In the genomic region with DNA sequence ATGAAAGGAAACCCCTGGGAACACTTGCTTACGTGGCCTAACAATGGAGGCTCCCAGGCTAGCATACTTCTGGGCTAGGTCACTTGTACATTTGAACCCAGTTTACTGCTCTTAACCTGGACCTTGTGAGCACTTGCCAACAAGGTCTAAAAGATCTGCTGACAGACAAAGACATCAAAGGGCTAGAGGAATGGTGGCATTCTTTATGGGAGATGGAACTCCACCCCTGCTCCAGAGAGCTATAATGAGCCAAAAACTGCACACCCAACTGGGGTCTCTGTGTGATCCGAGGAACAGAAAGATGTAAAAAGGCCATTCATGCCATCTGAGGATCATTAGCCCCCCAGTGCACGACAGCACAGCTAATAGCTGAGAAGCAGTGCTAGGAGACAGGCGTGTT, we compare ENCODE assay signal across 21 mouse cellular contexts. TPM values are rescaled to one million over a fixed set of nuclear protein-coding genes. Genes with fewer than 3 reads are reported as not detected.
DNase-seq lines count a peak whose midpoint lies in the region; ATAC-seq lines count a peak whose summit lies in the region.
"Had no signal": no experiment of that assay in that cellular context is flagged by ENCODE, and none has a peak within 500 bp of the region (broad histone marks: within the 10 kb centered on the region; RNA-seq: fewer than 3 reads in every experiment).

No protein-coding gene starts in this region.

- no peak overlapping the region for H3K9ac ChIP-seq in forebrain, embryonic 15.5 days (replicated peaks)
- H3K9ac ChIP-seq in limb, embryonic 11.5 days (ENCODE audit: low read length) = peak overlapping the region; percentile 22; the same call in 1 of the 2 replicates
- no peak overlapping the region for H3K9ac ChIP-seq in heart, embryonic 11.5 days (ENCODE audit: low read depth, low read length)
- H3K9ac ChIP-seq: limb, embryonic 13.5 days; liver, embryonic 15.5 days had no signal

- peaks cover 5% of the 10 kb centered on the region for H3K27me3 ChIP-seq in forebrain, embryonic 10.5 days (ENCODE audit: poor library complexity, severe bottlenecking)
- no peaks in the 10 kb centered on the region for H3K27me3 ChIP-seq in forebrain, embryonic 15.5 days
- no peaks in the 10 kb centered on the region for H3K27me3 ChIP-seq in limb, embryonic 11.5 days (ENCODE audit: control insufficient read depth, insufficient read depth, low read length)
- H3K27me3 ChIP-seq in limb, embryonic 10.5 days (ENCODE audit: low read depth, poor library complexity, severe bottlenecking) = peaks cover 2% of the 10 kb centered on the region; the same call in 1 of the 2 replicates
- no peaks in the 10 kb centered on the region for H3K27me3 ChIP-seq in heart, embryonic 11.5 days (ENCODE audit: control insufficient read depth, insufficient read depth, low read length)
- H3K27me3 ChIP-seq: liver, embryonic 15.5 days had no signal

- no peaks in the 10 kb centered on the region for H3K9me3 ChIP-seq in forebrain, embryonic 10.5 days
- H3K9me3 ChIP-seq in forebrain, embryonic 15.5 days = no peaks in the 10 kb centered on the region
- no peaks in the 10 kb centered on the region; the same call in 1 of the 2 replicates for H3K9me3 ChIP-seq in limb, embryonic 11.5 days (ENCODE audit: control insufficient read depth, low read length)
- H3K9me3 ChIP-seq in limb, embryonic 10.5 days (replicated peaks) = no peaks in the 10 kb centered on the region
- H3K9me3 ChIP-seq in heart, embryonic 11.5 days (replicated peaks; ENCODE audit: control insufficient read depth, low read length) = no peaks in the 10 kb centered on the region; the same call in 1 of the 2 replicates
- H3K9me3 ChIP-seq: limb, embryonic 13.5 days; liver, embryonic 15.5 days had no signal

- no peak for ATAC-seq in forebrain, embryonic 15.5 days (replicated peaks)
- ATAC-seq in limb, embryonic 11.5 days (ENCODE audit: insufficient number of reproducible peaks, low FRiP score, low TSS enrichment, low read depth) = no peak
- no peak for ATAC-seq in heart, embryonic 11.5 days (replicated peaks; ENCODE audit: insufficient number of reproducible peaks, low FRiP score, low TSS enrichment)
- ATAC-seq: CD4-positive, CD25-positive, alpha-beta regulatory T cell, adult 4 months; midbrain, embryonic 16.5 days had no signal

- H3K4me2 ChIP-seq in forebrain, embryonic 15.5 days (replicated peaks) = no peak overlapping the region
- no peak overlapping the region for H3K4me2 ChIP-seq in limb, embryonic 11.5 days (ENCODE audit: low read depth, severe bottlenecking)
- H3K4me2 ChIP-seq in heart, embryonic 11.5 days = no peak overlapping the region
- H3K4me2 ChIP-seq: limb, embryonic 13.5 days; liver, embryonic 15.5 days had no signal

- H3K4me3 ChIP-seq in forebrain, embryonic 10.5 days = no peak overlapping the region
- no peak overlapping the region for H3K4me3 ChIP-seq in forebrain, embryonic 15.5 days
- no peak overlapping the region for H3K4me3 ChIP-seq in limb, embryonic 11.5 days (ENCODE audit: low read depth, low read length)
- H3K4me3 ChIP-seq in limb, embryonic 10.5 days = no peak overlapping the region
- H3K4me3 ChIP-seq in heart, embryonic 11.5 days (ENCODE audit: low read depth, low read length) = no peak overlapping the region
- H3K4me3 ChIP-seq: limb, embryonic 13.5 days; liver, embryonic 15.5 days had no signal

- H3K27ac ChIP-seq in forebrain, embryonic 10.5 days = peak overlapping the region; percentile 67
- H3K27ac ChIP-seq in forebrain, embryonic 15.5 days (replicated peaks) = no peak overlapping the region
- H3K27ac ChIP-seq in limb, embryonic 11.5 days (replicated peaks; ENCODE audit: low read depth, low read length) = no peak overlapping the region
- no peak overlapping the region for H3K27ac ChIP-seq in limb, embryonic 10.5 days
- no peak overlapping the region for H3K27ac ChIP-seq in heart, embryonic 11.5 days (ENCODE audit: low read depth, low read length)
- H3K27ac ChIP-seq: limb, embryonic 13.5 days; liver, embryonic 15.5 days; macrophage had no signal

- WGBS in forebrain, embryonic 10.5 days = 37% methylated on average over 4 of the region's 4 CpGs
- WGBS in forebrain, embryonic 15.5 days = 3% methylated on average over 4 of the region's 4 CpGs
- WGBS in limb, embryonic 11.5 days = 19% methylated on average over 4 of the region's 4 CpGs
- WGBS in limb, embryonic 10.5 days = 39% methylated on average over 4 of the region's 4 CpGs
- 78% methylated on average over 4 of the region's 4 CpGs for WGBS in heart, embryonic 11.5 days (ENCODE audit: insufficient replicate concordance)

- DNase-seq in forebrain, embryonic 10.5 days (ENCODE audit: extremely low spot score, low spot score) = no peak
- DNase-seq in limb, embryonic 11.5 days (ENCODE audit: low spot score) = no peak
- DNase-seq in limb, embryonic 10.5 days (ENCODE audit: low spot score) = no peak
- peak; percentile 33 for DNase-seq in ES-CJ7 (ENCODE audit: low read depth, low spot score)
- peak; percentile 46 for DNase-seq in forelimb bud, embryonic 11.5 days (ENCODE audit: low read depth, low spot score)
- DNase-seq: adrenal gland, postnatal 25 days; cerebellum, adult 18-20 months; gastrocnemius, postnatal 10 days; heart, adult 18-20 months; heart, postnatal 36 days; kidney, adult 9 months; kidney, postnatal 36 days; layer of hippocampus, adult 9-11 months; thymus, postnatal 14 days had no signal

- H3K4me1 ChIP-seq in forebrain, embryonic 10.5 days = peaks cover 44% of the 10 kb centered on the region
- peaks cover 39% of the 10 kb centered on the region for H3K4me1 ChIP-seq in forebrain, embryonic 15.5 days
- peaks cover 25% of the 10 kb centered on the region for H3K4me1 ChIP-seq in limb, embryonic 11.5 days (ENCODE audit: control insufficient read depth, insufficient read depth, low read length)
- H3K4me1 ChIP-seq in limb, embryonic 10.5 days = peaks cover 38% of the 10 kb centered on the region
- H3K4me1 ChIP-seq in heart, embryonic 11.5 days (ENCODE audit: control insufficient read depth, insufficient read depth, low read length) = peaks cover 12% of the 10 kb centered on the region

- no peaks in the 10 kb centered on the region; the same call in 1 of the 2 replicates for H3K36me3 ChIP-seq in forebrain, embryonic 10.5 days (replicated peaks)
- H3K36me3 ChIP-seq in forebrain, embryonic 15.5 days = no peaks in the 10 kb centered on the region
- H3K36me3 ChIP-seq in limb, embryonic 11.5 days (ENCODE audit: control insufficient read depth, insufficient read depth, low read length) = no peaks in the 10 kb centered on the region
- H3K36me3 ChIP-seq in limb, embryonic 10.5 days = peaks cover 12% of the 10 kb centered on the region
- H3K36me3 ChIP-seq in heart, embryonic 11.5 days (ENCODE audit: control insufficient read depth, insufficient read depth, low read length) = no peaks in the 10 kb centered on the region
- H3K36me3 ChIP-seq: limb, embryonic 13.5 days; liver, embryonic 15.5 days had no signal

RNA-seq across cellular contexts. Expression of a gene that starts 6.6 kb away (rescaled TPM):
- 19.1 and 22.7 TPM in 2 replicates for polyA plus RNA-seq in forebrain, embryonic 10.5 days (2016; fragmentation: Nextera tagmentation; extraction: Ambion mirVana)
- 8.9 and 10.4 TPM in 2 replicates for polyA plus RNA-seq in forebrain, embryonic 15.5 days (2015; fragmentation: Nextera tagmentation; extraction: Ambion mirVana)
- polyA plus RNA-seq in limb, embryonic 11.5 days (2014; fragmentation: Nextera tagmentation; extraction: Ambion mirVana) = 10.9 and 11.3 TPM in 2 replicates
- polyA plus RNA-seq in limb, embryonic 10.5 days (2016; fragmentation: Nextera tagmentation; extraction: Ambion mirVana) = 21.2 and 24.2 TPM in 2 replicates
- 12.9 and 15.0 TPM in 2 replicates for polyA plus RNA-seq in heart, embryonic 11.5 days (2014; fragmentation: Nextera tagmentation; extraction: Ambion mirVana)
- polyA plus RNA-seq: CD4-positive, CD25-positive, alpha-beta regulatory T cell, adult 4 months had no signal

RNA-seq across cellular contexts. Expression of a gene that starts 56.8 kb away (rescaled TPM):
- 35.7 and 37.5 TPM in 2 replicates for polyA plus RNA-seq in forebrain, embryonic 10.5 days (2016; fragmentation: Nextera tagmentation; extraction: Ambion mirVana)
- 31.5 and 34.0 TPM in 2 replicates for polyA plus RNA-seq in forebrain, embryonic 15.5 days (2015; fragmentation: Nextera tagmentation; extraction: Ambion mirVana)
- polyA plus RNA-seq in limb, embryonic 11.5 days (2014; fragmentation: Nextera tagmentation; extraction: Ambion mirVana) = 2.2 and 2.6 TPM in 2 replicates
- 2.0 and 3.4 TPM in 2 replicates for polyA plus RNA-seq in limb, embryonic 10.5 days (2016; fragmentation: Nextera tagmentation; extraction: Ambion mirVana)
- 2.6 and 2.9 TPM in 2 replicates for polyA plus RNA-seq in heart, embryonic 11.5 days (2014; fragmentation: Nextera tagmentation; extraction: Ambion mirVana)
- polyA plus RNA-seq: CD4-positive, CD25-positive, alpha-beta regulatory T cell, adult 4 months; macrophage had no signal

Comparison
In these comparisons a context has a peak if more than half of its experiments do, and no peak if none do; other contexts are left out.
1. DNase-seq: peak in ES-CJ7 (single experiment) and forelimb bud, embryonic 11.5 days (single experiment); none in forebrain, embryonic 10.5 days (single experiment), limb, embryonic 11.5 days (single experiment) and limb, embryonic 10.5 days (single experiment).